Mouse (Mus musculus) urinary bladder, postnatal 25 days (tissue): ENCODE measurements around the gene Olfr1098.

ENCODE experiments used
- DNase-seq: peaks from one replicate; pipeline ENCODE4 v3.0.0; 2022; ENCODE audit warnings: low spot score

Gene Olfr1098

GRCm38 (mm10) chr2:86924445-86924844 is at the start of gene Olfr1098:
TSS of gene Olfr1098 (minus strand) at chr2:86924545.
- no peak for DNase-seq

GRCm38 (mm10) chr2:86960593-86960992 is 36.2 kb upstream of the Olfr1098 start, which contains the start of gene Olfr1099:
TSS of gene Olfr1099 (minus strand) at chr2:86960693.
- DNase-seq: no peak

GRCm38 (mm10) chr2:86926557-86926956 is 2.2 kb upstream of the Olfr1098 start:
- no peak for DNase-seq

- no peak for DNase-seq
Measured at GRCm38 (mm10) chr2:86905647-86906046, 18.7 kb downstream of the Olfr1098 start.

GRCm38 (mm10) chr2:86892116-86892515 is 32.2 kb downstream of the Olfr1098 start, which contains the start of gene Olfr1097:
TSS of gene Olfr1097 (minus strand) at chr2:86892216.
- no peak for DNase-seq

- DNase-seq: no peak
Measured at GRCm38 (mm10) chr2:86874702-86875101, 49.6 kb downstream of the Olfr1098 start, which contains the start of gene Gm13723. TSS of gene Gm13723 (minus strand) at chr2:86874802.
